Mouse (Mus musculus) heart, postnatal 0 days (tissue): ENCODE measurements around the gene Ucp3.

Source experiments
- CTCF ChIP-seq: IDR thresholded peaks from 2 replicates; pipeline ENCODE4 v1.5.1; 2016; ENCODE audit warnings: antibody characterized with exemption, control low read depth, low read depth
- EP300 ChIP-seq: IDR thresholded peaks from 2 replicates; pipeline ENCODE4 v1.6.1; 2016; ENCODE audit warnings: antibody characterized with exemption, low read depth

GRCm38 (mm10) chr7:100468761-100469160, 4.0 kb upstream of the Ucp3 start:
- TF ChIP-seq CTCF: no peak
- no peak for TF ChIP-seq EP300
